Mouse (Mus musculus) E14TG2a.4 (cell line): ENCODE data around the gene Fpr2.
"Not testable (repeated sequence)": the region's sequence is repeated elsewhere in the genome, so short reads cannot be mapped to it uniquely, and the experiment has no call there.

Source experiments
- H3K27me3 ChIP-seq: 2 replicates; pipeline ENCODE4 v1.6.1; 2014; ENCODE audit warnings: low read length, control low read depth; ENCODE audit not compliant: insufficient read depth
- H3K36me3 ChIP-seq: 2 replicates; pipeline ENCODE4 v1.6.1; 2014; ENCODE audit warnings: low read length, control low read depth; ENCODE audit not compliant: insufficient read depth
- H3K4me1 ChIP-seq: replicated peaks from 2 replicates; pipeline ENCODE4 v1.6.1; 2014; ENCODE audit warnings: low read depth, low read length, control low read depth
- H3K4me3 ChIP-seq: replicated peaks from 2 replicates; pipeline ENCODE4 v1.5.1; 2014; ENCODE audit warnings: mild to moderate bottlenecking, low read length
- H3K9me3 ChIP-seq: 2 replicates; pipeline ENCODE4 v1.6.1; 2014; ENCODE audit warnings: low read length, control low read depth
- CTCF ChIP-seq: conservative IDR thresholded peaks from 2 replicates; pipeline ENCODE4 v1.5.1; 2014; ENCODE audit warnings: low read length
- NANOG ChIP-seq: IDR thresholded peaks from 2 replicates; pipeline ENCODE4 v1.6.1; 2014; ENCODE audit warnings: borderline replicate concordance, low read length, mixed read lengths
- POU5F1 ChIP-seq: IDR thresholded peaks from 2 replicates; pipeline ENCODE4 v1.6.1; 2014; ENCODE audit warnings: low read length, borderline replicate concordance

Gene Fpr2

GRCm38 (mm10) chr17:17909636-17910421 is 22.2 kb downstream of the Fpr2 start:
- Histone ChIP-seq H3K36me3 (no peaks in the 10 kb centered on the region), H3K4me3 (peak overlapping the region; percentile 77), H3K27me3 (peaks cover 53% of the 10 kb centered on the region), H3K4me1 (peaks cover 21% of the 10 kb centered on the region; the same call in 1 of the 2 replicates), H3K9me3 (peaks cover 4% of the 10 kb centered on the region; the same call in 1 of the 2 replicates)
- TF ChIP-seq NANOG: no peak
- no peak for TF ChIP-seq POU5F1
- no peak for TF ChIP-seq CTCF

- peaks cover 16% of the 10 kb centered on the region; the same call in 1 of the 2 replicates for H3K4me1 ChIP-seq
- not testable (repeated sequence) for H3K36me3 ChIP-seq
These were observed 25.0 kb downstream of the Fpr2 start for GRCm38 (mm10) chr17:17912618-17913017.

GRCm38 (mm10) chr17:17917376-17917775 is 29.8 kb downstream of the Fpr2 start:
- H3K4me1 ChIP-seq: no peaks in the 10 kb centered on the region
- H3K36me3 ChIP-seq: no peaks in the 10 kb centered on the region
- no peaks in the 10 kb centered on the region for H3K9me3 ChIP-seq
- TF ChIP-seq POU5F1: no peak
- no peak for TF ChIP-seq NANOG
- no peak for TF ChIP-seq CTCF
- H3K27me3 ChIP-seq: 0 out of 2 replicates have a peak, but pooled peaks cover 2% of the 10 kb centered on the region
- H3K4me3 ChIP-seq: no peak overlapping the region

More at GRCm38 (mm10) chr17:17912618-17913017, 25.0 kb downstream of the Fpr2 start:
- H3K9me3 ChIP-seq, H3K4me3 ChIP-seq: not testable (repeated sequence)
- H3K27me3 ChIP-seq: peaks cover 41% of the 10 kb centered on the region

- no peak for TF ChIP-seq NANOG
- no peak for TF ChIP-seq CTCF
- no peak for TF ChIP-seq POU5F1
- Histone ChIP-seq H3K4me1 (no peaks in the 10 kb centered on the region), H3K36me3 (no peaks in the 10 kb centered on the region), H3K4me3 (no peak overlapping the region), H3K27me3 (no peaks in the 10 kb centered on the region), H3K9me3 (no peaks in the 10 kb centered on the region)
These were observed 30.2 kb downstream of the Fpr2 start for GRCm38 (mm10) chr17:17917782-17918181.
